In the genomic region with DNA sequence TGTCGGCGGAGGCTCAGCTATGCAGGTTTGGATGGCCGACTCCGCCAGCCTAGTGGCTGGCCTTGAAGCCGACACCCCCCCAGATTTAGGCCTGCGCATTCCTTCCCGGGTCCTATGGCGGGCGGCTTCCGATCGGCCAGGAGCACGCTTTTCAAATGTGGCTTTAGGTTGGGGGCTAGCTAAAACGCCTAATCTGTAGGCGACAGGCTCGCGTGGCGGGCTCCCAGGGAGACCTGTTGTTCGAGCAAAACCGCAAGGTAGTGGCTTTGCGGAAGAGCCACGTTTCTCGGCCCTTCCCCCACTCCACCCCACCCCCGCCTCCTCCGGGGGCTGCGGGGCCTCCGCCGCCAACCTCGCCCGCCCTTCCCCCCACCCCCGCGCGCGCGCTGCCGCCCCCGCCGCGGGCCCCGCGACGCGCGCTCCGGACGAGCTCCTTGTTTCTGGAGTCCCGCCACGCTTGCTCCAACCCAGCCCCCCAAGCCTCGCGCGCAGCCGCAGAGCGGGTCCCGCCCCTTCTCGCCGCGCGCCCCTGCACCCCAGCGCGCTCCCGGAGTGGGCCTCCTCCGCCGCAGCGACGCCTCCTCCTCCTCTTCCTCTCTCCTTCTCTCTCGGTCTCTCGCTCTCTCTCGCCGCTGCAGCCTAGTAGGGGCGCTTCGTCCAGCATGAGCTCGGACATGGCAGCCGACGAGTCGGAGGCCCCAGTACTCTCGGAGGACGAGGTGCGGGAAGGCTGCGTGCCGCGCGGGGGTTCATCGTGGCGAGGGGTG, we compare ENCODE assay signal across 8 mouse cellular contexts. TPM values are rescaled to one million over a fixed set of nuclear protein-coding genes. Genes with fewer than 3 reads are reported as not detected.
DNase-seq lines count a peak whose midpoint lies in the region; ATAC-seq lines count a peak whose summit lies in the region.

A gene (plus strand): TSS at position 452 of the 767 bp plus-strand sequence.

- peak; percentile 86 for ATAC-seq in intestine, embryonic 14.5 days (replicated peaks; ENCODE audit: low FRiP score, low TSS enrichment, low read depth)
- ATAC-seq in megakaryocyte-erythroid progenitor cell, adult 5-6 weeks (replicated peaks; ENCODE audit: low FRiP score, low TSS enrichment, poor library complexity, severe bottlenecking), result peak; percentile 66

- peak within 1 kb of the TSS; percentile 100 for H3K27ac ChIP-seq in intestine, embryonic 14.5 days (ENCODE audit: low read depth)

- H3K9me3 ChIP-seq in intestine, embryonic 14.5 days (ENCODE audit: control insufficient read depth, low read length), result no peaks in the 10 kb centered on the region

- peak; percentile 99 for DNase-seq in adrenal gland, adult 2 months
- DNase-seq in embryo, embryonic 10.5 days (ENCODE audit: low spot score), result peak; percentile 96
- peak; percentile 97 for DNase-seq in gastrocnemius, postnatal 25 days
- DNase-seq in intestine, embryonic 14.5 days (ENCODE audit: low spot score), result peak; percentile 98
- peak; percentile 92 to 98 for DNase-seq in left cerebral cortex, postnatal 10 days (ENCODE audit: extremely low spot score in 1 of 2, low spot score in 2 of 2)
- DNase-seq in right cerebral cortex, postnatal 25 days, result peak; percentile 94
- peak; percentile 93 to 96 for DNase-seq in urinary bladder, postnatal 36 days (ENCODE audit: low spot score in 2 of 2)

- H3K9ac ChIP-seq in intestine, embryonic 14.5 days (ENCODE audit: low read length), result peak within 1 kb of the TSS; percentile 100

- H3K4me1 ChIP-seq in intestine, embryonic 14.5 days (replicated peaks; ENCODE audit: control insufficient read depth, insufficient read depth, low read length), result peaks cover 29% of the 10 kb centered on the region

- no peaks in the 10 kb centered on the region for H3K27me3 ChIP-seq in intestine, embryonic 14.5 days (replicated peaks; ENCODE audit: control insufficient read depth, insufficient read depth, low read length)

- intact Hi-C loops in left cerebral cortex, postnatal 10 days (cut with DNase I), result no loop called here

- H3K4me2 ChIP-seq in intestine, embryonic 14.5 days (ENCODE audit: low read length), result peak within 1 kb of the TSS; percentile 88

- H3K4me3 ChIP-seq in intestine, embryonic 14.5 days (ENCODE audit: low read depth, low read length), result peak within 1 kb of the TSS; percentile 96

- peaks cover 30% of the 10 kb centered on the region for H3K36me3 ChIP-seq in intestine, embryonic 14.5 days (ENCODE audit: control insufficient read depth, insufficient read depth, low read length)

- WGBS in intestine, embryonic 14.5 days, result under 1% methylated on average over 68 of the region's 83 CpGs

RNA-seq across cellular contexts. Expression of the gene that starts here (rescaled TPM):
- 100 to 1,000 TPM; 393 to 436 TPM for total RNA-seq in adrenal gland, adult 2 months (2021)
- 139 and 169 TPM in 2 replicates for polyA plus RNA-seq in adrenal gland, adult 2 months (2012; rRNA removed)
- total RNA-seq in gastrocnemius, postnatal 25 days (2021), result 100 to 1,000 TPM; 238 to 268 TPM
- polyA plus RNA-seq in intestine, embryonic 14.5 days (2014; fragmentation: Nextera tagmentation; extraction: Ambion mirVana), result 671 and 756 TPM in 2 replicates
- 100 to 1,000 TPM; 338 to 346 TPM for total RNA-seq in left cerebral cortex, postnatal 10 days (2021)
- total RNA-seq in megakaryocyte-erythroid progenitor cell, adult 5-6 weeks (2014; fragmentation: Nextera tagmentation), result 212 and 300 TPM in 2 replicates
- total RNA-seq in megakaryocyte-erythroid progenitor cell, adult 5-6 weeks (2017), result 341 and 350 TPM in 2 replicates

Comparison
In these comparisons a context has a peak if more than half of its experiments do, and no peak if none do; other contexts are left out.
1. Peak in every context shown above with its lines: DNase-seq, ATAC-seq, H3K4me3 ChIP-seq and H3K27ac ChIP-seq.